Mouse (Mus musculus) liver, postnatal 0 days (tissue): ENCODE measurements around the gene Dennd1c.

Source experiments
- CTCF ChIP-seq: sonication (generic); IDR thresholded peaks from 2 replicates; pipeline ENCODE4 v1.5.1; 2016; ENCODE audit warnings: antibody characterized with exemption, low read depth
- EP300 ChIP-seq: IDR thresholded peaks from 2 replicates; pipeline ENCODE4 v1.6.1; 2016; ENCODE audit warnings: antibody characterized with exemption, low read depth, mild to moderate bottlenecking

DNA sequence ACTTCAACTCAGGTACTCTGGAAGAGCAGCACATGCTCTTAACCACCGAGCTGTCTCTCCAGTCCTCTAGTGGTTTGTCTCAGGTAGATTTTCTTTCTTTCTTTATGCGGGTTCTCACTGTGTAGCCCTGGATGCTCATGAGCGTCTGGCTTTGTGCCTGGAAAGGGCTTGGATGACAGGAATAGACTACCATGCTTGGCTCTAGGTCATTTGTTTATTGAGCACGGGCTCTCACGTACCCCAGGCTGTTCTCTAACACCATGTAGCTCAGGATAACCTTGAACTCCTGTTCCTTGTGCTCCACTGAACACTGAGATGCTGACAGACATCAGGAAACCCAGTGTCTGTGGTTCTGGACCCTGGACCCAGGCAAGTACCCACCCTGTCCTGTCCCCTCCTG is 4.2 kb upstream of the Dennd1c start:
- TF ChIP-seq CTCF (no peak), EP300 (no peak)
